Mouse (Mus musculus): Measurements from ENCODE around the gene Vrtn. TPM values are rescaled to one million over a fixed set of nuclear protein-coding genes. Genes with fewer than 3 reads are reported as not detected.

The Vrtn gene
- polyA plus RNA-seq, 1 experiment: not detected

- no peak for DNase-seq (ENCODE audit: low read depth, low spot score)
These were observed 43.8 kb downstream of the Vrtn start for GRCm38 (mm10) chr12:84684569-84684968.

GRCm38 (mm10) chr12:84686176-84686575 is 45.4 kb downstream of the Vrtn start:
- DNase-seq (ENCODE audit: low read depth, low spot score): no peak
- 51% methylated on average over 4 of the region's 4 CpGs for WGBS

More at GRCm38 (mm10) chr12:84684569-84684968, 43.8 kb downstream of the Vrtn start:
- 55% methylated on average over 7 of the region's 7 CpGs for WGBS

GRCm38 (mm10) chr12:84687531-84687930 is 46.7 kb downstream of the Vrtn start:
- WGBS: 78% methylated on average over 4 of the region's 4 CpGs
- no peak for DNase-seq (ENCODE audit: low read depth, low spot score)

- no peak for DNase-seq (ENCODE audit: low read depth, low spot score)
- WGBS: 71% methylated on average over 11 of the region's 11 CpGs
These were observed 48.2 kb downstream of the Vrtn start for GRCm38 (mm10) chr12:84689051-84689450.

GRCm38 (mm10) chr12:84691347-84691746 is 50.5 kb downstream of the Vrtn start:
- no peak for DNase-seq (ENCODE audit: low read depth, low spot score)

- DNase-seq (ENCODE audit: low read depth, low spot score): no peak
- WGBS: 62% methylated on average over 6 of the region's 6 CpGs
These were observed 51.3 kb downstream of the Vrtn start for GRCm38 (mm10) chr12:84692141-84692540.

- under 1% methylated on average over 79 of the region's 79 CpGs for WGBS
- no peak for DNase-seq (ENCODE audit: low read depth, low spot score)
These were observed 57.7 kb downstream of the Vrtn start, which contains the start of gene Syndig1l for GRCm38 (mm10) chr12:84698319-84699081. Syndig1l (minus strand) TSS chr12:84698831.

Other genes with a start within 250 kb of the Vrtn start
- gene Entpd5, start 232.0 kb upstream of the Vrtn start, polyA plus RNA-seq (2012; rRNA removed): 16.7 and 33.8 TPM in 2 replicates
- 0.04 and 0.10 TPM in 2 replicates for gene Bbof1, start 231.9 kb upstream of the Vrtn start, polyA plus RNA-seq (2012; rRNA removed)
- gene Rnf113a2, start 223.8 kb upstream of the Vrtn start, polyA plus RNA-seq (2012; rRNA removed): 4.2 and 4.7 TPM in 2 replicates
- gene Aldh6a1, start 190.0 kb upstream of the Vrtn start, polyA plus RNA-seq (2012; rRNA removed): 4.7 and 7.5 TPM in 2 replicates
- gene Lin52, start 189.6 kb upstream of the Vrtn start, polyA plus RNA-seq (2012; rRNA removed): 6.4 and 7.6 TPM in 2 replicates
- not detected in 2 replicates for gene Vsx2, start 71.3 kb upstream of the Vrtn start, polyA plus RNA-seq (2012; rRNA removed)
- gene Abcd4, start 23.6 kb upstream of the Vrtn start, polyA plus RNA-seq (2012; rRNA removed): 29.0 and 49.4 TPM in 2 replicates
- 0.04 and 0.21 TPM in 2 replicates for gene Syndig1l, start 57.8 kb downstream of the Vrtn start, polyA plus RNA-seq (2012; rRNA removed)
- gene Npc2, start 132.1 kb downstream of the Vrtn start, polyA plus RNA-seq (2012; rRNA removed): 74.5 and 103 TPM in 2 replicates
- gene Isca2, start 132.2 kb downstream of the Vrtn start, polyA plus RNA-seq (2012; rRNA removed): 49.3 and 51.8 TPM in 2 replicates
- gene Ltbp2, start 235.5 kb downstream of the Vrtn start, polyA plus RNA-seq (2012; rRNA removed): 2.1 and 5.2 TPM in 2 replicates

Measured in large intestine, adult 2 months (tissue).